Mouse (Mus musculus): Measurements from ENCODE around the gene Lpcat1.

Lpcat1 gene

DNA sequence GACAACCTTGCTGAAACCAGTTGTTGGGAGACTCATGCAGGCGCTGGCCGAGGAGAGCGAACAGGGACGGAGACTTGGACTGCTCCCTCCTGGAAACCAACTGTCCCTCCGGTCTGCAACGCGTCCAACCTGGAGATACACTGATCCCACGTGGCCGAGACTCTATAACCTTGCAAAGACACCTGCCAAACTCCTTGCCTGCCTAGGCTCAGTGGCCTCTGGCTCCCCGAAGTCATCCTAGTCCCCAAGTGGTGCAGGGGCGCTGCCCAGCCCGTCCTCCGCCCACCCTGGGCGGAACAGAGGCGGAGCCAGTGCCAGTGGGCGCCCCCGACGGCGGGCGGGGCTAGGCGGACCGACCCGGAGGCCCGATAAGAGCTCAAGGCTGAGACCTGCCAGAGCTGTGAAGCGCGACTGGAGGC, 69.4 kb downstream of the Lpcat1 start, which contains the start of gene Slc6a3:
Gene Slc6a3 (plus strand): TSS at position 345 of the 419 bp plus-strand sequence.
- DNase-seq (ENCODE audit: low read depth): no peak

DNA sequence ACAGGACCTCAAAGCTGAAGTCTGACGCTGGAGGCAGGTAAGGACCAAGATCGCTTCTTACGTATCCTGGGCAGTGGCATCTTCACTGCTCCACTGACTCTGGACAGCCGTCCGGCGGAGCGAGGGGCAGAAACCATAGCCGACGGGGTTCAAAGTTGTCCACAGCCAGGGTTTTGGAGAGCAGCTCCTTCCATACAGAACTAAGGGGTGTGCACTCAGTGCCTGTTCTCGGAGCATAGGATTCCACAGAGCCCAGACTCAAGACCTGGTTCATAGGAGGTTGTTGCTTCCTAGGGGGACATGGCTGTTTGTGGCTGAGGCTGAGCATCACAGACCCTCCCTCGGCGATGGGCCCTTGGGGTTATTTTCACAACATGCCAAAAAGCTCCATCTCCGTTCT, 69.8 kb downstream of the Lpcat1 start:
- DNase-seq (ENCODE audit: low read depth): no peak

DNA sequence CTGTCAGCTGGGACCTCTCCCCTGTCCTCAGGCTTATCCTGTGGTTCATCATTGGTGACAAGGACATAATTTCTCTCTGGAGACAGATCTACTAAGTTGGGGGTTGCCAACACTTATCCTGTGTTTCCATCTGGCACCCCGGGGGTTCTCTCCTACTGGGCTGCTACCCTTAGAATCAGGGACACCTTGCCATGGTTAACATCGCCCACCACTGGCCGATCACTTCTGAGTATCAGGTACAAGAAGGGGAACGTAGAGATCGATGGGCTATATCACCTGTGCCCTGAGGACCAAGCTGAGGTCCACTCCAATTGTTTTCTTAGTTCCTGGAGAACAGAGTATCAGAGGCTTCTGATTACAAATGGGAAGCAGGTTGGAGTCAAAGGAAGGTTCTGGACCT, 97.2 kb downstream of the Lpcat1 start:
- DNase-seq (ENCODE audit: low read depth): no peak

Measured in NIH3T3 (cell line).